Mouse (Mus musculus) brain, embryonic 14.5 days (tissue): ENCODE results near the gene Bhlhe40.

Source experiments
- CTCF ChIP-seq: fragments of 200-500 bp; IDR thresholded peaks from 2 replicates; pipeline ENCODE4 v1.5.1; 2012; ENCODE audit warnings: inconsistent platforms, mild to moderate bottlenecking, moderate library complexity, borderline replicate concordance; ENCODE audit not compliant: insufficient read depth, insufficient read length; ENCODE audit errors: extremely low read depth
- POLR2A ChIP-seq: fragments of 200-500 bp; IDR thresholded peaks from 2 replicates; pipeline ENCODE4 v1.6.1; 2012; ENCODE audit warnings: mild to moderate bottlenecking, inconsistent platforms, borderline replicate concordance; ENCODE audit not compliant: poor library complexity, insufficient read depth, insufficient read length, severe bottlenecking; ENCODE audit errors: extremely low read depth

- no peak for TF ChIP-seq POLR2A
- no peak for TF ChIP-seq CTCF
Observed at GRCm38 (mm10) chr6:108665587-108665986, 5.2 kb downstream of the Bhlhe40 start.
